In the genomic region with DNA sequence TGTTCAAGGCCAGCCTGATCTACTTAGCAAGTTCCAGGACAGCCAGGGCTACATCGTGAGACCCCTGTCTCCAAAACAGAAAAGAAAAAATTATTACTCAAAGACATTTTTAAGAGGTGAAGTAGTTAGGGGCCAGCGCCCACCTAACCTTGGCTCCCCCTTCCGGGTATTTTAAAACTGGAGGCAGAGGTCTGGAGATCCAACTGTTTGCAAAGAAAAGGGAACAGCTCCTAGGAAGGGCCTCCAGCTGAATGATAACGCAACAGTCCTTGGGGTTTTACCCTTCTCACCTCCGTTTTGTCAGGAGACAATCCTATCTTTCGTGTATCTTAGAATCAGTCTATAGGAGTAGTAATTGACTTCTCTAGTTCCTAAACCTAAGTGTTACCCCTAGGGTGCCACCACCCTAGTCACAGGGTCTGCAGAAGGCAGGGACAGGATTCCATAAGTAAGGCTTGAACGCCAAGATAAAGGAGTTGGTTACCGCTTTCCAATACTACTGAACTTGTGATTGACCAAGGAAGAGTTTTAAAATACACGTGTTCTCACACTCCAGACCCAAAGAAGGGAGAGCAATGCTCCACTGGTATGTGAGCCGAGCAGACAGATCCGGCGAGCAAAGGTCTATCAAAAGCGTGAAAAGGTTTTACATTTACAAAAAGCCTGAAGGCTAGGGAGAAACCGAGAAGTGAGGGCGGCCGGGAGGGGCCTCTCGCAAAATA, we compare ENCODE assay signal across 8 mouse cellular contexts. TPM values are rescaled to one million over a fixed set of nuclear protein-coding genes. Genes with fewer than 3 reads are reported as not detected.
DNase-seq lines count a peak whose midpoint lies in the region; ATAC-seq and TF ChIP-seq lines count a peak whose summit lies in the region.

No protein-coding gene starts in this region.

- H3K9ac ChIP-seq in lung, embryonic 14.5 days = peak overlapping the region; percentile 85
- peak overlapping the region; percentile 83 for H3K9ac ChIP-seq in kidney, postnatal 0 days (ENCODE audit: low read depth, low read length)
- peak overlapping the region; percentile 74 for H3K9ac ChIP-seq in neural tube, embryonic 15.5 days (replicated peaks)

- peak overlapping the region; percentile 91 for H3K27ac ChIP-seq in lung, embryonic 14.5 days (ENCODE audit: low read depth)
- peak overlapping the region; percentile 71 for H3K27ac ChIP-seq in embryonic fibroblast, embryonic 13.5 days (ENCODE audit: insufficient read depth, low read length)
- H3K27ac ChIP-seq in kidney, postnatal 0 days = peak overlapping the region; percentile 93
- H3K27ac ChIP-seq in neural tube, embryonic 15.5 days (replicated peaks) = peak overlapping the region; percentile 80; the same call in 1 of the 2 replicates

- H3K4me1 ChIP-seq in lung, embryonic 14.5 days (ENCODE audit: insufficient read depth) = peaks cover 41% of the 10 kb centered on the region
- peaks cover 8% of the 10 kb centered on the region; the same call in 1 of the 2 replicates for H3K4me1 ChIP-seq in embryonic fibroblast, embryonic 13.5 days (ENCODE audit: control insufficient read depth, insufficient read depth, low read length)
- peaks cover 44% of the 10 kb centered on the region for H3K4me1 ChIP-seq in kidney, postnatal 0 days (replicated peaks; ENCODE audit: insufficient read depth, low read length)
- H3K4me1 ChIP-seq in neural tube, embryonic 15.5 days = peaks cover 65% of the 10 kb centered on the region

- H3K4me3 ChIP-seq in lung, embryonic 14.5 days (ENCODE audit: low read depth, low read length) = peak overlapping the region; percentile 89
- peak overlapping the region; percentile 70 for H3K4me3 ChIP-seq in embryonic fibroblast, embryonic 13.5 days (ENCODE audit: insufficient read depth, low read length)
- peak overlapping the region; percentile 78 for H3K4me3 ChIP-seq in kidney, postnatal 0 days (replicated peaks; ENCODE audit: low read depth, low read length)
- H3K4me3 ChIP-seq in neural tube, embryonic 15.5 days (replicated peaks) = peak overlapping the region; percentile 59

- H3K9me3 ChIP-seq in lung, embryonic 14.5 days (ENCODE audit: low read depth, low read length) = no peaks in the 10 kb centered on the region
- H3K9me3 ChIP-seq in kidney, postnatal 0 days (replicated peaks; ENCODE audit: low read length) = no peaks in the 10 kb centered on the region
- no peaks in the 10 kb centered on the region for H3K9me3 ChIP-seq in neural tube, embryonic 15.5 days (replicated peaks)

- no peak for TF ChIP-seq CTCF in lung, embryonic 14.5 days (IDR thresholded peaks at IDR 0.05; ENCODE audit: low read depth)
- TF ChIP-seq CTCF in embryonic fibroblast, embryonic 13.5 days (IDR thresholded peaks at IDR 0.05; ENCODE audit: borderline replicate concordance, insufficient read depth, low read length) = no peak
- TF ChIP-seq CTCF in kidney, postnatal 0 days (IDR thresholded peaks at IDR 0.05; ENCODE audit: low read depth) = no peak

- WGBS in lung, embryonic 14.5 days = 3% methylated on average over 17 of the region's 17 CpGs
- 2% methylated on average over 17 of the region's 17 CpGs for WGBS in kidney, postnatal 0 days
- 5% methylated on average over 17 of the region's 17 CpGs for WGBS in neural tube, embryonic 15.5 days

- H3K36me3 ChIP-seq in lung, embryonic 14.5 days (ENCODE audit: insufficient read depth) = peaks cover 22% of the 10 kb centered on the region
- no peaks in the 10 kb centered on the region for H3K36me3 ChIP-seq in kidney, postnatal 0 days (ENCODE audit: insufficient read depth, low read length)
- peaks cover 10% of the 10 kb centered on the region for H3K36me3 ChIP-seq in neural tube, embryonic 15.5 days

- H3K4me2 ChIP-seq in lung, embryonic 14.5 days = peak overlapping the region; percentile 87
- peak overlapping the region; percentile 93 for H3K4me2 ChIP-seq in kidney, postnatal 0 days (ENCODE audit: low read length)
- H3K4me2 ChIP-seq in neural tube, embryonic 15.5 days = peak overlapping the region; percentile 82

- TF ChIP-seq POLR2A in embryonic fibroblast, embryonic 13.5 days (IDR thresholded peaks at IDR 0.05; ENCODE audit: low read depth, low read length) = no peak

- intact Hi-C loops in gastrocnemius, postnatal 36 days (cut with DNase I) = loop anchor here (5.0 kb wide), 2 partner anchors 44 to 79 kb away; partner anchors contain the start of gene Llgl1

- DNase-seq in lung, embryonic 14.5 days = peak; percentile 7
- DNase-seq in lung, adult 18-20 months = no peak
- DNase-seq in kidney, postnatal 0 days (ENCODE audit: low spot score) = no peak
- DNase-seq in right cerebral cortex, postnatal 14 days = no peak
- no peak for DNase-seq in gastrocnemius, postnatal 36 days
- no peak for DNase-seq in urinary bladder, postnatal 36 days (ENCODE audit: low spot score in 2 of 2)

- H3K27me3 ChIP-seq in lung, embryonic 14.5 days (ENCODE audit: insufficient read depth, low read length) = no peaks in the 10 kb centered on the region
- H3K27me3 ChIP-seq in kidney, postnatal 0 days (ENCODE audit: insufficient read depth, low read length) = no peaks in the 10 kb centered on the region
- H3K27me3 ChIP-seq in neural tube, embryonic 15.5 days (replicated peaks) = no peaks in the 10 kb centered on the region

- peak; percentile 2; the same call in 1 of the 2 replicates for ATAC-seq in lung, embryonic 14.5 days (ENCODE audit: insufficient read depth)
- no peak for ATAC-seq in kidney, postnatal 0 days (replicated peaks; ENCODE audit: low FRiP score, low read depth)
- no peak for ATAC-seq in neural tube, embryonic 15.5 days (ENCODE audit: low FRiP score)

RNA-seq across cellular contexts. Expression of gene Top3a, which starts 0.9 kb away (rescaled TPM):
- 20.2 and 22.2 TPM in 2 replicates for polyA plus RNA-seq in lung, embryonic 14.5 days (2014; fragmentation: Nextera tagmentation; extraction: Ambion mirVana)
- 9.7 and 11.7 TPM in 2 replicates for polyA plus RNA-seq in embryonic fibroblast, embryonic 13.5 days (2011; ENCODE audit: insufficient read length, low read depth, missing spikeins)
- 8.2 and 10.2 TPM in 2 replicates for polyA plus RNA-seq in kidney, postnatal 0 days (2015; fragmentation: Nextera tagmentation; extraction: Ambion mirVana)
- 6.7 and 8.6 TPM in 2 replicates for polyA plus RNA-seq in neural tube, embryonic 15.5 days (2015; fragmentation: Nextera tagmentation; extraction: Ambion mirVana)
- total RNA-seq in gastrocnemius, postnatal 36 days (2021) = 1 to 10 TPM; 3.2 to 4.5 TPM

RNA-seq across cellular contexts. Expression of gene Smcr8, which starts 1.1 kb away (rescaled TPM):
- polyA plus RNA-seq in lung, embryonic 14.5 days (2014; fragmentation: Nextera tagmentation; extraction: Ambion mirVana) = 6.6 and 8.3 TPM in 2 replicates
- polyA plus RNA-seq in embryonic fibroblast, embryonic 13.5 days (2011; ENCODE audit: insufficient read length, low read depth, missing spikeins) = 21.4 and 22.2 TPM in 2 replicates
- 4.0 and 4.1 TPM in 2 replicates for polyA plus RNA-seq in kidney, postnatal 0 days (2015; fragmentation: Nextera tagmentation; extraction: Ambion mirVana)
- polyA plus RNA-seq in neural tube, embryonic 15.5 days (2015; fragmentation: Nextera tagmentation; extraction: Ambion mirVana) = 4.8 and 5.2 TPM in 2 replicates
- 10 to 100 TPM; 12.6 to 19.2 TPM for total RNA-seq in gastrocnemius, postnatal 36 days (2021)

RNA-seq across cellular contexts. Expression of gene Shmt1, which starts 35.2 kb away (rescaled TPM):
- polyA plus RNA-seq in lung, embryonic 14.5 days (2014; fragmentation: Nextera tagmentation; extraction: Ambion mirVana) = 62.0 and 63.6 TPM in 2 replicates
- 12.9 and 14.9 TPM in 2 replicates for polyA plus RNA-seq in embryonic fibroblast, embryonic 13.5 days (2011; ENCODE audit: insufficient read length, low read depth, missing spikeins)
- 53.5 and 56.9 TPM in 2 replicates for polyA plus RNA-seq in kidney, postnatal 0 days (2015; fragmentation: Nextera tagmentation; extraction: Ambion mirVana)
- polyA plus RNA-seq in neural tube, embryonic 15.5 days (2015; fragmentation: Nextera tagmentation; extraction: Ambion mirVana) = 5.5 and 25.9 TPM in 2 replicates
- 10 to 100 TPM; 12.9 to 13.6 TPM for total RNA-seq in gastrocnemius, postnatal 36 days (2021)

RNA-seq across cellular contexts. Expression of gene Mief2, which starts 48.1 kb away (rescaled TPM):
- polyA plus RNA-seq in lung, embryonic 14.5 days (2014; fragmentation: Nextera tagmentation; extraction: Ambion mirVana) = 12.9 and 15.3 TPM in 2 replicates
- 7.4 and 14.2 TPM in 2 replicates for polyA plus RNA-seq in embryonic fibroblast, embryonic 13.5 days (2011; ENCODE audit: insufficient read length, low read depth, missing spikeins)
- polyA plus RNA-seq in kidney, postnatal 0 days (2015; fragmentation: Nextera tagmentation; extraction: Ambion mirVana) = 14.1 and 14.5 TPM in 2 replicates
- polyA plus RNA-seq in neural tube, embryonic 15.5 days (2015; fragmentation: Nextera tagmentation; extraction: Ambion mirVana) = 23.1 and 25.3 TPM in 2 replicates
- 10 to 100 TPM; 70.1 to 91.0 TPM for total RNA-seq in gastrocnemius, postnatal 36 days (2021)

RNA-seq across cellular contexts. Expression of gene Flii, which starts 49.2 kb away (rescaled TPM):
- 86.2 and 88.6 TPM in 2 replicates for polyA plus RNA-seq in lung, embryonic 14.5 days (2014; fragmentation: Nextera tagmentation; extraction: Ambion mirVana)
- 71.6 and 97.3 TPM in 2 replicates for polyA plus RNA-seq in embryonic fibroblast, embryonic 13.5 days (2011; ENCODE audit: insufficient read length, low read depth, missing spikeins)
- polyA plus RNA-seq in kidney, postnatal 0 days (2015; fragmentation: Nextera tagmentation; extraction: Ambion mirVana) = 53.4 and 56.8 TPM in 2 replicates
- polyA plus RNA-seq in neural tube, embryonic 15.5 days (2015; fragmentation: Nextera tagmentation; extraction: Ambion mirVana) = 68.3 and 73.6 TPM in 2 replicates
- 10 to 100 TPM; 91.5 to 95.2 TPM for total RNA-seq in gastrocnemius, postnatal 36 days (2021)
